Mouse (Mus musculus) cerebellum, adult 9-10 months (tissue): ENCODE measurements around the gene Stil.

Source experiments
- DNase-seq: peaks from one replicate; pipeline ENCODE4 v3.0.0; 2022

The Stil gene

GRCm38 (mm10) chr4:115085522-115086095 is 85.7 kb downstream of the Stil start:
- peak; percentile 13 for DNase-seq

GRCm38 (mm10) chr4:115086257-115086656 is 86.3 kb downstream of the Stil start:
- no peak for DNase-seq

- DNase-seq: no peak
Observed at GRCm38 (mm10) chr4:115086763-115087415, 86.9 kb downstream of the Stil start.

- no peak for DNase-seq
Observed at GRCm38 (mm10) chr4:115088611-115089338, 88.8 kb downstream of the Stil start, which contains the start of gene Pdzk1ip1. Pdzk1ip1 (plus strand) TSS chr4:115088708.

GRCm38 (mm10) chr4:115090592-115090991 is 90.6 kb downstream of the Stil start:
- no peak for DNase-seq

- DNase-seq: no peak
Observed at GRCm38 (mm10) chr4:115091806-115092205, 91.8 kb downstream of the Stil start.
